Mouse (Mus musculus): ENCODE data around the gene Zc3h12c.

- TF ChIP-seq POLR2AphosphoS2 (IDR thresholded peaks at IDR 0.05; ENCODE audit: low read length), result no peak
- TF ChIP-seq POLR2A (IDR thresholded peaks at IDR 0.05; ENCODE audit: control insufficient read depth in 1 of 2, insufficient read depth in 1 of 2, low read depth in 1 of 2, low read length in 2 of 2, poor library complexity in 1 of 2), result no peak
- no peak for TF ChIP-seq ZNF384 (IDR thresholded peaks at IDR 0.05; ENCODE audit: low read depth, low read length)
- TF ChIP-seq MXI1 (IDR thresholded peaks at IDR 0.05; ENCODE audit: low read depth, low read length), result no peak
- TF ChIP-seq MEF2A (IDR thresholded peaks at IDR 0.05; ENCODE audit: extremely low read depth, insufficient replicate concordance, low read depth, low read length, poor library complexity, severe bottlenecking), result no peak
- no peak for TF ChIP-seq CTCF (IDR thresholded peaks at IDR 0.05 in 2 of 3, conservative IDR thresholded peaks at IDR 0.05 in 1 of 3; ENCODE audit: control insufficient read depth in 1 of 3, insufficient read depth in 1 of 3, low read depth in 2 of 3, low read length in 3 of 3, poor library complexity in 1 of 3, severe bottlenecking in 1 of 3)
- TF ChIP-seq SMC3 (IDR thresholded peaks at IDR 0.05; ENCODE audit: low read depth, low read length), result no peak
- no peak for TF ChIP-seq ETS1 (IDR thresholded peaks at IDR 0.05; ENCODE audit: low read depth, low read length)
- TF ChIP-seq ZMIZ1 (IDR thresholded peaks at IDR 0.05; ENCODE audit: low read depth, low read length), result no peak
- TF ChIP-seq POLR2AphosphoS5 (IDR thresholded peaks at IDR 0.05; ENCODE audit: borderline replicate concordance, low read depth, low read length), result no peak
- no peak for TF ChIP-seq EP300 (IDR thresholded peaks at IDR 0.05; ENCODE audit: low read depth in 1 of 2, low read length in 2 of 2)
These were observed 76.1 kb downstream of the Zc3h12c start for GRCm38 (mm10) chr9:52092311-52092710.

Measured in MEL (cell line).